Comparison of ENCODE assay signal across 15 mouse cellular contexts in genomic region chr14:19927879-19928278, GRCm38 (mm10). TPM values are rescaled to one million over a fixed set of nuclear protein-coding genes. Genes with fewer than 3 reads are reported as not detected.
DNase-seq lines count a peak whose midpoint lies in the region; ATAC-seq lines count a peak whose summit lies in the region.
"Had no signal": no experiment of that assay in that cellular context is flagged by ENCODE, and none has a peak within 500 bp of the region (broad histone marks: within the 10 kb centered on the region; RNA-seq: fewer than 3 reads in every experiment).

No protein-coding gene starts in this region.

- intact Hi-C loops in heart, postnatal 14 days (cut with DNase I), result no loop called here

- H3K27me3 ChIP-seq in heart, embryonic 11.5 days (ENCODE audit: control insufficient read depth, insufficient read depth, low read length), result no peaks in the 10 kb centered on the region
- H3K27me3 ChIP-seq: limb, embryonic 13.5 days had no signal

- peaks cover 4% of the 10 kb centered on the region for H3K9me3 ChIP-seq in heart, embryonic 11.5 days (replicated peaks; ENCODE audit: control insufficient read depth, low read length)

- peaks cover 28% of the 10 kb centered on the region for H3K4me1 ChIP-seq in heart, embryonic 11.5 days (ENCODE audit: control insufficient read depth, insufficient read depth, low read length)
- H3K4me1 ChIP-seq: limb, embryonic 13.5 days had no signal

- H3K27ac ChIP-seq in heart, embryonic 11.5 days (ENCODE audit: low read depth, low read length), result 0 out of 2 replicates have a peak overlapping the region, but pooled peaks have one; percentile 6
- H3K27ac ChIP-seq: embryonic facial prominence, embryonic 10.5 days; limb, embryonic 13.5 days; macrophage had no signal

- H3K9ac ChIP-seq in heart, embryonic 11.5 days (ENCODE audit: low read depth, low read length), result no peak overlapping the region
- H3K9ac ChIP-seq: limb, embryonic 13.5 days had no signal

- H3K4me2 ChIP-seq in heart, embryonic 11.5 days, result peak overlapping the region; percentile 10; the same call in 1 of the 2 replicates
- H3K4me2 ChIP-seq: limb, embryonic 13.5 days had no signal

- 17% methylated on average over 6 of the region's 6 CpGs for WGBS in heart, embryonic 11.5 days (ENCODE audit: insufficient replicate concordance)

- H3K4me3 ChIP-seq in heart, embryonic 11.5 days (ENCODE audit: low read depth, low read length), result no peak overlapping the region
- H3K4me3 ChIP-seq: embryonic facial prominence, embryonic 10.5 days; limb, embryonic 13.5 days had no signal

- no peaks in the 10 kb centered on the region for H3K36me3 ChIP-seq in heart, embryonic 11.5 days (ENCODE audit: control insufficient read depth, insufficient read depth, low read length)

- ATAC-seq in heart, embryonic 11.5 days (replicated peaks; ENCODE audit: insufficient number of reproducible peaks, low FRiP score, low TSS enrichment), result no peak
- ATAC-seq: inflammation-experienced regulatory T-cells, adult 6 months had no signal

- DNase-seq in heart, postnatal 14 days, result no peak
- DNase-seq in spleen, adult 12 weeks (ENCODE audit: low spot score), result peak; percentile 19
- DNase-seq in spleen, adult 18-20 months, result no peak
- DNase-seq in liver, result peak; percentile 56
- DNase-seq in ovary, adult 18-20 months (ENCODE audit: low spot score), result no peak
- DNase-seq in right cerebral cortex, postnatal 10 days (ENCODE audit: low spot score in 2 of 2), result no peak
- DNase-seq in testis, postnatal 10 days (ENCODE audit: low spot score), result no peak
- DNase-seq: adrenal gland, postnatal 14 days; cerebellum, adult 18-20 months; kidney, postnatal 10 days had no signal

RNA-seq across cellular contexts. Expression of gene Gng2, which starts 49.5 kb away (rescaled TPM):
- polyA plus RNA-seq in heart, embryonic 11.5 days (2014; fragmentation: Nextera tagmentation; extraction: Ambion mirVana), result 41.1 and 42.4 TPM in 2 replicates
- total RNA-seq in heart, postnatal 14 days (2021), result 10 to 100 TPM; 13.9 to 21.2 TPM

Comparison
In these comparisons a context has a peak if more than half of its experiments do, and no peak if none do; other contexts are left out.
1. DNase-seq: peak in spleen, adult 12 weeks (single experiment) and liver (single experiment); none in heart, postnatal 14 days (0 of 2), spleen, adult 18-20 months (0 of 2), ovary, adult 18-20 months (single experiment), right cerebral cortex, postnatal 10 days (0 of 2) and testis, postnatal 10 days (single experiment).